Mouse (Mus musculus) myocyte (in vitro differentiated cells): ENCODE measurements around the gene Tff2.

Experiments
- E2F4 ChIP-seq: IDR thresholded peaks from one replicate; pipeline ENCODE4 v1.6.1; 2011; ENCODE audit warnings: mild to moderate bottlenecking, control low read depth, moderate library complexity; ENCODE audit not compliant: insufficient read depth
- MAX ChIP-seq: IDR thresholded peaks from one replicate; pipeline ENCODE4 v1.6.1; 2011; ENCODE audit warnings: low read depth, mild to moderate bottlenecking, control low read depth
- MYOG ChIP-seq, 3 experiments: IDR thresholded peaks; one replicate each; pipeline ENCODE4 v1.6.1; 2011; ENCODE audit warnings: control low read depth in 2 of 3, low read depth in 2 of 3, mild to moderate bottlenecking in 2 of 3; ENCODE audit not compliant: insufficient read length in 2 of 3, control insufficient read depth in 1 of 3, insufficient read depth in 1 of 3
- POLR2A ChIP-seq: IDR thresholded peaks from one replicate; pipeline ENCODE4 v1.6.1; 2011; ENCODE audit warnings: low read depth, mild to moderate bottlenecking, control low read depth, moderate library complexity; ENCODE audit not compliant: insufficient read length
- POLR2AphosphoS2 ChIP-seq: IDR thresholded peaks from one replicate; pipeline ENCODE4 v1.6.1; 2011; ENCODE audit warnings: low read depth, control low read depth; ENCODE audit not compliant: insufficient read length
- TCF12 ChIP-seq: IDR thresholded peaks from one replicate; pipeline ENCODE4 v1.6.1; 2011; ENCODE audit warnings: mild to moderate bottlenecking, control low read depth; ENCODE audit not compliant: poor library complexity, insufficient read depth, severe bottlenecking
- USF1 ChIP-seq: IDR thresholded peaks from one replicate; pipeline ENCODE4 v1.6.1; 2011; ENCODE audit warnings: low read depth, mild to moderate bottlenecking, control low read depth, moderate library complexity

- no peak for TF ChIP-seq TCF12
- TF ChIP-seq POLR2AphosphoS2: no peak
- no peak for TF ChIP-seq POLR2A
- no peak for TF ChIP-seq MAX
- TF ChIP-seq USF1: no peak
- no peak for TF ChIP-seq MYOG (IDR thresholded peaks at IDR 0.05; ENCODE audit: control insufficient read depth in 1 of 3, insufficient read depth in 1 of 3, insufficient read length in 2 of 3, low read depth in 2 of 3)
- TF ChIP-seq E2F4: no peak
Measured at GRCm38 (mm10) chr17:31181490-31181889, 37.4 kb upstream of the Tff2 start.
